In genomic region chr10:80265149-80265486, GRCm38 (mm10) we compare ENCODE assay signal across 8 mouse cellular contexts. TPM values are rescaled to one million over a fixed set of nuclear protein-coding genes. Genes with fewer than 3 reads are reported as not detected.
A peak's percentile ranks its signal among the peaks of the same experiment; 100 is the strongest.
DNase-seq lines count a peak whose midpoint lies in the region; ATAC-seq and TF ChIP-seq lines count a peak whose summit lies in the region.

No protein-coding gene starts in this region.

- H3K27ac ChIP-seq in kidney, adult 2 months (ENCODE audit: insufficient read depth, low read depth, low read length), result peak overlapping the region; percentile 84
- H3K27ac ChIP-seq in bone marrow macrophage, adult 2 months (ENCODE audit: insufficient read depth, low read depth, low read length), result peak overlapping the region; percentile 68
- peak overlapping the region; percentile 56; the same call in 1 of the 2 replicates for H3K27ac ChIP-seq in hindbrain, embryonic 14.5 days
- peak overlapping the region; percentile 80 for H3K27ac ChIP-seq in midbrain, embryonic 14.5 days (replicated peaks; ENCODE audit: low read depth, low read length)

- H3K9ac ChIP-seq in hindbrain, embryonic 14.5 days, result peak overlapping the region; percentile 88
- peak overlapping the region; percentile 94 for H3K9ac ChIP-seq in midbrain, embryonic 14.5 days (replicated peaks; ENCODE audit: low read length)

- peak overlapping the region; percentile 70 for H3K4me3 ChIP-seq in kidney, adult 2 months (ENCODE audit: insufficient read depth, low read depth, low read length)
- peak overlapping the region; percentile 69 for H3K4me3 ChIP-seq in bone marrow macrophage, adult 2 months (ENCODE audit: insufficient read depth, low read length)
- peak overlapping the region; percentile 60 for H3K4me3 ChIP-seq in hindbrain, embryonic 14.5 days (replicated peaks; ENCODE audit: low read length)
- H3K4me3 ChIP-seq in midbrain, embryonic 14.5 days (replicated peaks; ENCODE audit: low read depth, low read length), result peak overlapping the region; percentile 73

- under 1% methylated on average over 18 of the region's 18 CpGs for WGBS in kidney, adult 2 months
- WGBS in hindbrain, embryonic 14.5 days, result 1% methylated on average over 18 of the region's 18 CpGs
- 0% methylated on average over 18 of the region's 18 CpGs for WGBS in midbrain, embryonic 14.5 days

- no peak for TF ChIP-seq POLR2A in kidney, adult 2 months (IDR thresholded peaks at IDR 0.05; ENCODE audit: low read depth, low read length)
- TF ChIP-seq POLR2A in bone marrow macrophage, adult 2 months (IDR thresholded peaks at IDR 0.05; ENCODE audit: borderline replicate concordance, low read depth, low read length), result no peak

- H3K27me3 ChIP-seq in kidney, adult 2 months (replicated peaks; ENCODE audit: control insufficient read depth, insufficient read depth, low read length), result no peaks in the 10 kb centered on the region
- no peaks in the 10 kb centered on the region for H3K27me3 ChIP-seq in hindbrain, embryonic 14.5 days (ENCODE audit: control insufficient read depth, insufficient read depth, low read length)
- H3K27me3 ChIP-seq in midbrain, embryonic 14.5 days (ENCODE audit: control insufficient read depth, insufficient read depth, low read length), result no peaks in the 10 kb centered on the region

- H3K9me3 ChIP-seq in hindbrain, embryonic 14.5 days (ENCODE audit: control insufficient read depth, low read length), result no peaks in the 10 kb centered on the region
- no peaks in the 10 kb centered on the region for H3K9me3 ChIP-seq in midbrain, embryonic 14.5 days (ENCODE audit: control insufficient read depth, low read length)

- no peak; the same call in 1 of the 2 replicates for ATAC-seq in hindbrain, embryonic 14.5 days (ENCODE audit: low FRiP score)
- ATAC-seq in midbrain, embryonic 14.5 days (ENCODE audit: low FRiP score, low TSS enrichment), result no peak; the same call in 1 of the 2 replicates
- ATAC-seq in CD4-positive, CD25-positive, alpha-beta regulatory T cell, adult 4 months, result no peak

- no peak for TF ChIP-seq CTCF in kidney, adult 2 months (conservative IDR thresholded peaks at IDR 0.05; ENCODE audit: insufficient read depth, insufficient read length, low read depth, low read length)
- no peak for TF ChIP-seq CTCF in bone marrow macrophage, adult 2 months (IDR thresholded peaks at IDR 0.05; ENCODE audit: low read depth, low read length)

- H3K36me3 ChIP-seq in kidney, adult 2 months (ENCODE audit: control insufficient read depth, insufficient read depth, low read length), result no peaks in the 10 kb centered on the region
- H3K36me3 ChIP-seq in hindbrain, embryonic 14.5 days (replicated peaks; ENCODE audit: control insufficient read depth, insufficient read depth), result peaks cover 10% of the 10 kb centered on the region
- peaks cover 7% of the 10 kb centered on the region; the same call in 1 of the 2 replicates for H3K36me3 ChIP-seq in midbrain, embryonic 14.5 days (ENCODE audit: control insufficient read depth, insufficient read depth, low read length)

- peak overlapping the region; percentile 60 for H3K4me2 ChIP-seq in hindbrain, embryonic 14.5 days (replicated peaks)
- peak overlapping the region; percentile 54 for H3K4me2 ChIP-seq in midbrain, embryonic 14.5 days (ENCODE audit: low read length)

- no peak for DNase-seq in kidney, adult 2 months
- DNase-seq in kidney, adult 8-10 months, result no peak
- no peak for DNase-seq in hindbrain, embryonic 14.5 days (ENCODE audit: low spot score)
- DNase-seq in midbrain, embryonic 14.5 days, result no peak
- DNase-seq in adrenal gland, postnatal 4 days (ENCODE audit: low spot score in 2 of 2), result no peak
- DNase-seq in urinary bladder, postnatal 4 days (ENCODE audit: low spot score in 2 of 2), result no peak

- peaks cover 14% of the 10 kb centered on the region; the same call in 1 of the 2 replicates for H3K4me1 ChIP-seq in kidney, adult 2 months (ENCODE audit: control insufficient read depth, insufficient read depth, low read length)
- H3K4me1 ChIP-seq in bone marrow macrophage, adult 2 months (ENCODE audit: control insufficient read depth, insufficient read depth, low read length), result peaks cover 45% of the 10 kb centered on the region
- peaks cover 44% of the 10 kb centered on the region for H3K4me1 ChIP-seq in hindbrain, embryonic 14.5 days (replicated peaks; ENCODE audit: control insufficient read depth, insufficient read depth, low read length)
- H3K4me1 ChIP-seq in midbrain, embryonic 14.5 days (ENCODE audit: control insufficient read depth, insufficient read depth, low read length), result peaks cover 39% of the 10 kb centered on the region

RNA-seq across cellular contexts. Expression of gene Dazap1, which starts 3.8 kb away (rescaled TPM):
- polyA plus RNA-seq in kidney, adult 2 months (2012; rRNA removed), result 45.6 and 49.1 TPM in 2 replicates
- polyA plus RNA-seq in bone marrow macrophage, adult 2 months (2012; ENCODE audit: insufficient read depth, insufficient read length, missing spikeins), result 103 and 109 TPM in 2 replicates
- 35.2 and 36.3 TPM in 2 replicates for polyA plus RNA-seq in hindbrain, embryonic 14.5 days (2014; fragmentation: Nextera tagmentation; extraction: Ambion mirVana)
- polyA plus RNA-seq in midbrain, embryonic 14.5 days (2014; fragmentation: Nextera tagmentation; extraction: Ambion mirVana), result 42.5 and 49.3 TPM in 2 replicates
- total RNA-seq in adrenal gland, postnatal 4 days (2021), result 100 to 1,000 TPM; 180 to 181 TPM
- polyA plus RNA-seq in CD4-positive, CD25-positive, alpha-beta regulatory T cell, adult 4 months (2017; shearing (Covaris generic)), result 10 to 100 TPM; 10.4 to 14.7 TPM

RNA-seq across cellular contexts. Expression of gene Gamt, which starts 4.3 kb away (rescaled TPM):
- 66.7 and 68.4 TPM in 2 replicates for polyA plus RNA-seq in kidney, adult 2 months (2012; rRNA removed)
- 19.5 and 26.3 TPM in 2 replicates for polyA plus RNA-seq in bone marrow macrophage, adult 2 months (2012; ENCODE audit: insufficient read depth, insufficient read length, missing spikeins)
- polyA plus RNA-seq in hindbrain, embryonic 14.5 days (2014; fragmentation: Nextera tagmentation; extraction: Ambion mirVana), result 17.3 and 24.3 TPM in 2 replicates
- 15.1 and 16.7 TPM in 2 replicates for polyA plus RNA-seq in midbrain, embryonic 14.5 days (2014; fragmentation: Nextera tagmentation; extraction: Ambion mirVana)
- total RNA-seq in adrenal gland, postnatal 4 days (2021), result 100 to 1,000 TPM; 181 to 214 TPM
- under 1 TPM in 1 of 2 experiments, not detected in 1; 0.47 TPM for polyA plus RNA-seq in CD4-positive, CD25-positive, alpha-beta regulatory T cell, adult 4 months (2017; shearing (Covaris generic))

RNA-seq across cellular contexts. Expression of gene Ndufs7, which starts 16.2 kb away (rescaled TPM):
- polyA plus RNA-seq in kidney, adult 2 months (2012; rRNA removed), result 1,001 and 1,041 TPM in 2 replicates
- polyA plus RNA-seq in bone marrow macrophage, adult 2 months (2012; ENCODE audit: insufficient read depth, insufficient read length, missing spikeins), result 104 and 108 TPM in 2 replicates
- polyA plus RNA-seq in hindbrain, embryonic 14.5 days (2014; fragmentation: Nextera tagmentation; extraction: Ambion mirVana), result 303 and 341 TPM in 2 replicates
- 274 and 323 TPM in 2 replicates for polyA plus RNA-seq in midbrain, embryonic 14.5 days (2014; fragmentation: Nextera tagmentation; extraction: Ambion mirVana)
- total RNA-seq in adrenal gland, postnatal 4 days (2021), result 100 to 1,000 TPM; 208 to 225 TPM
- polyA plus RNA-seq in CD4-positive, CD25-positive, alpha-beta regulatory T cell, adult 4 months (2017; shearing (Covaris generic)), result 100 to 1,000 TPM; 231 to 237 TPM

RNA-seq across cellular contexts. Expression of gene Rps15, which starts 27.1 kb away (rescaled TPM):
- 1,371 and 1,777 TPM in 2 replicates for polyA plus RNA-seq in kidney, adult 2 months (2012; rRNA removed)
- polyA plus RNA-seq in bone marrow macrophage, adult 2 months (2012; ENCODE audit: insufficient read depth, insufficient read length, missing spikeins), result 1,336 and 1,616 TPM in 2 replicates
- 570 and 649 TPM in 2 replicates for polyA plus RNA-seq in hindbrain, embryonic 14.5 days (2014; fragmentation: Nextera tagmentation; extraction: Ambion mirVana)
- 622 and 707 TPM in 2 replicates for polyA plus RNA-seq in midbrain, embryonic 14.5 days (2014; fragmentation: Nextera tagmentation; extraction: Ambion mirVana)
- total RNA-seq in adrenal gland, postnatal 4 days (2021), result 1,000 to 10,000 TPM; 1,413 to 1,504 TPM
- polyA plus RNA-seq in CD4-positive, CD25-positive, alpha-beta regulatory T cell, adult 4 months (2017; shearing (Covaris generic)), result 1,000 to 10,000 TPM; 1,622 to 1,794 TPM

RNA-seq across cellular contexts. Expression of gene Apc2, which starts 30.7 kb away (rescaled TPM):
- polyA plus RNA-seq in kidney, adult 2 months (2012; rRNA removed), result 0.74 and 0.95 TPM in 2 replicates
- polyA plus RNA-seq in bone marrow macrophage, adult 2 months (2012; ENCODE audit: insufficient read depth, insufficient read length, missing spikeins), result 0.25 and 0.81 TPM in 2 replicates
- polyA plus RNA-seq in hindbrain, embryonic 14.5 days (2014; fragmentation: Nextera tagmentation; extraction: Ambion mirVana), result 200 and 216 TPM in 2 replicates
- polyA plus RNA-seq in midbrain, embryonic 14.5 days (2014; fragmentation: Nextera tagmentation; extraction: Ambion mirVana), result 241 and 259 TPM in 2 replicates
- 10 to 100 TPM in 1 of 2 experiments, 1 to 10 TPM in 1; 9.9 to 10.4 TPM for total RNA-seq in adrenal gland, postnatal 4 days (2021)
- under 1 TPM in 1 of 2 experiments, not detected in 1; 0.16 TPM for polyA plus RNA-seq in CD4-positive, CD25-positive, alpha-beta regulatory T cell, adult 4 months (2017; shearing (Covaris generic))

Comparison
In these comparisons a context has a peak if more than half of its experiments do, and no peak if none do; other contexts are left out.
1. RNA of gene Gamt, which starts 4.3 kb away (polyA plus RNA-seq): 66.7 to 68.4 TPM in kidney, adult 2 months, 19.5 to 26.3 TPM in bone marrow macrophage, adult 2 months, 17.3 to 24.3 TPM in hindbrain, embryonic 14.5 days and 15.1 to 16.7 TPM in midbrain, embryonic 14.5 days; 0.47 TPM in CD4-positive, CD25-positive, alpha-beta regulatory T cell, adult 4 months; every median in the first group is over 10 times any median in the second.
2. Peak in every context shown above with its lines, with median percentiles within 50 percentile points of each other: H3K27ac ChIP-seq and H3K4me3 ChIP-seq.